Mouse (Mus musculus) pancreas, adult 10 weeks (tissue): Measurements from ENCODE around the gene Gm10471. TPM values are rescaled to one million over a fixed set of nuclear protein-coding genes. Genes with fewer than 3 reads are reported as not detected.

ENCODE experiments used
- polyA plus RNA-seq: library from polyadenylated mRNA; stranded (reverse); fragments of 350-450 nt; fragmentation: Illumina TruSeq; extraction: RNeasy Lipid Tissue Mini Kit (QIAGEN cat#74804); gene quantifications from one replicate; pipeline ENCODE4 v1.2.3, GENCODE M21; 2015; ENCODE audit warnings: low read depth, low replicate concordance; ENCODE audit not compliant: insufficient read depth

The Gm10471 gene
- not detected for polyA plus RNA-seq

GRCm38 (mm10) chr5:26089191-26089590, at the start of gene Gm10471:
TSS of gene Gm10471 (minus strand) at chr5:26089291.

GRCm38 (mm10) chr5:26121321-26121720, 32.2 kb upstream of the Gm10471 start, which contains the start of gene Gm10220:
TSS of gene Gm10220 (minus strand) at chr5:26121421.

GRCm38 (mm10) chr5:26105262-26105661, 16.2 kb upstream of the Gm10471 start, which contains the start of gene 5031410I06Rik:
TSS of gene 5031410I06Rik (minus strand) at chr5:26105362.

GRCm38 (mm10) chr5:26058481-26058880, 30.6 kb downstream of the Gm10471 start, which contains the start of gene Gm7347:
TSS of gene Gm7347 (minus strand) at chr5:26058581.

GRCm38 (mm10) chr5:26039458-26039857, 49.6 kb downstream of the Gm10471 start, which contains the start of gene Speer4a:
TSS of gene Speer4a (minus strand) at chr5:26039558.

Other genes with a start within 250 kb of the Gm10471 start
- gene Gm21663, start 146.9 kb downstream of the Gm10471 start, polyA plus RNA-seq, result not detected
- gene Gm21671, start 134.9 kb downstream of the Gm10471 start, polyA plus RNA-seq, result not detected
- not detected for gene Gm21680, start 116.6 kb downstream of the Gm10471 start, polyA plus RNA-seq
- gene Gm21698, start 100.6 kb downstream of the Gm10471 start, polyA plus RNA-seq, result not detected
- gene Gm1979, start 84.5 kb downstream of the Gm10471 start, polyA plus RNA-seq, result not detected
- gene Gm5862, start 66.4 kb downstream of the Gm10471 start, polyA plus RNA-seq, result not detected
- not detected for gene Speer4a, start 49.7 kb downstream of the Gm10471 start, polyA plus RNA-seq
- gene Gm7347, start 30.7 kb downstream of the Gm10471 start, polyA plus RNA-seq, result not detected
- not detected for gene 5031410I06Rik, start 16.1 kb upstream of the Gm10471 start, polyA plus RNA-seq
- gene Gm10220, start 32.1 kb upstream of the Gm10471 start, polyA plus RNA-seq, result not detected
- gene Gm7361, start 168.4 kb upstream of the Gm10471 start, polyA plus RNA-seq, result not detected